Mouse (Mus musculus) embryo, embryonic 10 days (tissue): ENCODE measurements around the gene 6030452D12Rik.

ENCODE experiments used
- DNase-seq: peaks from one replicate; pipeline ENCODE4 v3.0.0-alpha.2; 2015; ENCODE audit warnings: low spot score

The 6030452D12Rik gene

DNA sequence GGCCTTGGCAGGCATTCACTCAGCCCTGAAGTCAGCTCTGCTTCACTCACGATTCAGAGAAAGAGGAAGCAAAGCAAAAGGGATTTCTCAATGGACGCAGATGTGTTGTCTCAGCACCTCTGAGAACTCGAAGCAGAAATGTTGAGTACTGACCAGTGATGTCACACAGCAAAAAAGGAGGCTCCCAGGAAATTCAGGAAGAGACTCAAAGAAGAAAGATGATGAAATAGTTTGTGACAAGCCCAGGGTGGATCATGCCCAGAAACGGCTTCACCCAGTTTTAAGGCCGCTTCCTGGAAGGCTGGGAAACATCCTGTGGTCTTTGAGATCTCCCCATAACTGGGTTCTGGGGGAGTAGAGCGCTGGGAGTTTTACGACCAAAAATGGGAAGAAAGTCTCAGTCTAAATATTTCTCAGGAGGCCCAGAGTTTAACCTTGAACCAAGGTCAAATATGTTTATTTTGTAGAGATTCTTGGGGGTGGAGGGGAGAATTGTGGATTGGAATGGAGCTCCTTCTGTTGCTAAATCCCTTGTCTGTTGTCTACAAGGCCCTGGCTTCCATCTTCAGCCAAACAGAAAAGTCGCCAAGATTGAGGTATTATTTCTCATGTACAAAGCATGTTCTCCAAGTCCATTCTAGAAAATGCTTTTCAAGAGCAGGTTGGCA is at the start of gene 6030452D12Rik:
TSS of gene 6030452D12Rik (plus strand) at position 505 of the 668 bp plus-strand sequence.
- DNase-seq = no peak

GRCm38 (mm10) chr8:106451301-106452085 is 48.8 kb upstream of the 6030452D12Rik start:
- DNase-seq = no peak

- DNase-seq = no peak
Measured at GRCm38 (mm10) chr8:106452701-106453481, 47.4 kb upstream of the 6030452D12Rik start.

GRCm38 (mm10) chr8:106454036-106454435 is 46.3 kb upstream of the 6030452D12Rik start:
- DNase-seq = no peak

- DNase-seq = no peak
Measured at GRCm38 (mm10) chr8:106462131-106462530, 38.2 kb upstream of the 6030452D12Rik start.

GRCm38 (mm10) chr8:106463795-106464194 is 36.5 kb upstream of the 6030452D12Rik start:
- no peak for DNase-seq

- DNase-seq = peak; percentile 52
Measured at GRCm38 (mm10) chr8:106469485-106469884, 30.8 kb upstream of the 6030452D12Rik start.

GRCm38 (mm10) chr8:106474001-106474400 is 26.3 kb upstream of the 6030452D12Rik start:
- DNase-seq = no peak

GRCm38 (mm10) chr8:106504241-106504640 is 3.9 kb downstream of the 6030452D12Rik start:
- no peak for DNase-seq

DNA sequence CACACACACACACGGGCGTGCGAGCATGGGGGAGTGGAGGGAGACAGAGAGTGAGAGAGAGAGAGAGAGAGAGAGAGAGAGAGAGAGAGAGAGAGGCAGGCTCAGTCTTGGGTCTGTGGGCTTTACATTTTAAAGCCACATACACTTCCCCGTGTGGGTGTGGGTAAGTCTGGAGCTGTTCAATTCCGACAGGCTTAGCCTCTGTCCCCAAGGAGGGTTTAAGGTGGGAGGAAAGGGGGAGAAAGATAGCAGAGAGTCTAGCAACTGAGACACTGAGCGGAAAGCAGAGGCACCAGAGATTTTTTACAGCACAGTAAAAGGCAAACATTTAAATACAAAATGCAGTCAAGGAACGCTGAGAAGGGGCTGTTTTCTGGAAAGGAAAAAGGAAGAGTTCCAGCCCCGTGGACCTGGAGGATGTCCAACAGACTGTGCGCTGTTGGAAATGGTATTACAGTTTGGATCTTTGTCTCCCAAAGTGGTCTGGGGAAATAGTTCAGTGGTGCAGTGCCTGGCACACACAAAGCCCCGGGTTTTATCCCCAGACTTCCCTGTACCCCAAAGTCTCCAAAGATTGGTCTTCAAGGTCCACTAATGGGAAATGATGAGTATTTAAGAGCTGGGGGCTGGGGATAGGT is 5.1 kb downstream of the 6030452D12Rik start:
- DNase-seq = no peak

DNA sequence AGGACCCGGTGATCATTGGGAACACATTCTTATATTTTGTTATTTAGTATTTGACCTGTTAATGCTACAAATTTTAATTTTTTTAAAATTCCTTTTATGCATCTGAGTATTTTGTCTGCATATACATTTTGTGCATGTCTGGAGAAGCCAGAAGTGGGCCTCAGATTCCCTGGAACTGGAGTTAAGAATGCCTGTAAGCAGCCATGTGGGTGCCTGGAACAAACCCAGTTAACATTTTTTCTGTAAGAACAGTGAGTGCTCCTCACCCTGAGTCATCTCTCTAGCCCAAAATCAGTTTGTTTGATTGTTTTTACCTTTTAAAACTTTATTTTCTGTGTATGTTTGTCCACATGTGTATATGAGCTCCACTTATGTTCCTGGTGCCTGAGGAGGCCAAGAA is 5.8 kb downstream of the 6030452D12Rik start:
- no peak for DNase-seq

DNA sequence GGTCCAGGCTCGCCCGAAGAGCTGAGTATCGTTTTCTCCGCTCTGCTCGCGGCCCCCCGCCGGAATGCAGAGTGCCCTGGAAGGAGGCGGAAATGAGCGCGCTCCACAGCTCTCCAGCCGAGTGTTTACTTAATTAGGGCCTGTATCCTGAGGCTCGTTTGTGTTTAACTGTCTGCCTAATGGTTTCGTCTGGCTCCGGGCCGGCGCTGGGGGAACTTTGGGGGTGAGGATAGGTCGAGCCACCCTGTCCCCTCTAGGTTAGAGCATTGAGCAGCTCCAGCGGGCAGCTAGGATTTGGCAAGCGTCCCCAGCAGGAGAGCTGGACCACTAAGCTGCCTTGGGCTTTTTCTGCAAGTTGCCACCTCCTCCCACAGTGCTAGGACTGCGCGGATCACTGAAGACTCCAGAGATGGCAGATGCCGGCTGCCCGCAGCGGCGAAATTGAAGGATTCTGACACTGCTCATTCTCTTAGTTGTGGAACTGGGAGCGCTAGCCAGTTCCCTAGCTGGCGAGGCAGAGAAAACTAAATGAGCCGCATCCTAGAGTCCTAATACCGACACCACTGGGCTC is 7.5 kb downstream of the 6030452D12Rik start:
- DNase-seq = peak; percentile 87

DNA sequence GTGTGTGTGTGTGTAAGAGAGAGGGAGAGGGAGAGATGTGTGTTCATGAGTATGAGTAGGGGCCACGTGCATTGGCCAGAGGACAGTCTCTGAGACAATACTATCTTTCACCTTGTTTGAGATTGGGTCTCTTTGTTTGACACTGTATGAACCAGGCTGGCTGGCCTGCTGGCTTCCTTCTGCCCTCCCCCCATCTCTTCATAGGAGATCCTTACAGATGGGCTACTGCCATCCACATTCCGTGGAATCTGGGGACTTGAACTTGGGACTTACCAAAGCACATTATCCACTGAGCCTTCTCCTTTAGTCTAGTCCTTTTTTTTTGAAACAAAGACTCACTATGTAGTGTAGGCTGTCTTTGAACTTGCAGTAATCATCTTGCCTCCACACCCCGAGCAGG is 8.1 kb downstream of the 6030452D12Rik start:
- peak; percentile 18 for DNase-seq

- DNase-seq = no peak
Measured at GRCm38 (mm10) chr8:106509079-106509780, 8.9 kb downstream of the 6030452D12Rik start.

- DNase-seq = peak; percentile 71
Measured at GRCm38 (mm10) chr8:106510365-106510975, 10.1 kb downstream of the 6030452D12Rik start, which contains the start of gene Cdh3. Gene Cdh3, plus strand, starts transcription at chr8:106510891.

- no peak for DNase-seq
Measured at GRCm38 (mm10) chr8:106511065-106511501, 10.8 kb downstream of the 6030452D12Rik start.

GRCm38 (mm10) chr8:106511531-106512041 is 11.3 kb downstream of the 6030452D12Rik start:
- peak; percentile 69 for DNase-seq

DNA sequence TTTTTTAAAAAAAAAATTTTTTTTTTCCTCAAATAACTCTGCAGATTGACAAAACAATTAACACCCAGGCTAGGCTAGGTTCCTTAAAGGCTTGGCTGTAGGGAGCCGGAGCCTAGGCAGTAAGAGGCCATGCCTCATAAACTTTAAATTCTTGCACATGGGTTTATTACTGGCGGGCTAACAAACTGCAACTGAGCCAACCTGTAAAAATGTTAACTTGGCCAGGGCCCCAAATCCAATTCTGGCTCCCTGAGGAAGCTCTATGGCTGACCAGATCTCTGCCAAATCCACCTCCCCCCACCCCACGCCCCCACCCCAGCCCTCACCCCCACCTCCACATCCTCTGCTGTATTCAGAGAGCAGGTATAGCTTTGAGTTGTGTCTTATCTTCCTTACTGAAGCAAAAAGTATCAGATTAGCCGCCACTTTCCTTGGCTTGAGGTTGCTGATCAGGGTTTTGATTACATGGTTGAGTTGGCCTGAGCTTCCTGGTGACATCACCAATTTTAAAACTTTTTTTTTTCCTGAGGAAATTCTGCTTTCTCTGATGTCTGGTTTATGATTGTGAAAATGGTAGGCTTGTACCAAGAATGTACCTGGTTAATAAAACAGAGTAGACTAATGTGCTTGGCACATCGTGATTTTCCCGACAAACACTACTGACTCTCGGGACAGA is 12.3 kb downstream of the 6030452D12Rik start:
- DNase-seq = no peak

DNA sequence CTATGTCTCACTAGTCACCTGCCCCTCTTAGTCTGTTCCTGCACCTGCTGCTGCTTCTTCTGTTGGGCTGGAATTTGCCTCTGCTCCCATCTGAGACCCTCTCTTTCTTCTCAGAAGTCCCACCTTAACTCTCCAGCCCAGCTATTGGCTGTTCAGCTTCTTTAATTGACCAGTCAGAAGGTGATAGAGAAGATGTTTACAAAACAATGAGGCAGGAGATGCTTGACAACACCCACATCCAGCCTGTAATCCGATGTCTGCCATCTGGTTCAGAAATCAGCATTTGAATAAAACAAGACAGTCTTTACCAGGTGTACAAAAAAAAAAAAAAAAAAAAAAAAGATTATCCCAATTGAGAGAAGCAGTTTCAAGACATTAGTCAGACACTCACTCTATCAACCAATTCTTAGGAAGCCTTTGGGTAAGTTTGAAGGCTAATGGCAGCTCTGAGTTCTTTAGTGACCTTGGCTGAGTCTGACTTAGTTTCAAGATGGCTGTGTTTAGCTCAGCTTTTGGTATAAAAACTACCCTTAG is 15.7 kb downstream of the 6030452D12Rik start:
- DNase-seq = no peak
